Mouse (Mus musculus) c-Kit-positive CD71-positive TER-119-negative erythroid progenitor cells, embryonic 14.5 days (primary cell): ENCODE data around the gene Fgfr2.

Source experiments
- DNase-seq: peaks from one replicate; pipeline ENCODE4 v3.0.0-alpha.2; 2013; ENCODE audit warnings: low read depth

Gene Fgfr2

GRCm38 (mm10) chr7:131812116-131812515, 1311.0 kb downstream of the Fgfr2 start:
- no peak for DNase-seq

GRCm38 (mm10) chr7:131810916-131811315, 1312.2 kb downstream of the Fgfr2 start:
- DNase-seq = no peak

GRCm38 (mm10) chr7:131809584-131810181, 1313.5 kb downstream of the Fgfr2 start:
- DNase-seq = no peak

GRCm38 (mm10) chr7:131807257-131807656, 1315.9 kb downstream of the Fgfr2 start:
- no peak for DNase-seq

- no peak for DNase-seq
Observed at GRCm38 (mm10) chr7:131805525-131806202, 1317.5 kb downstream of the Fgfr2 start.

GRCm38 (mm10) chr7:131800416-131801045, 1322.6 kb downstream of the Fgfr2 start:
- DNase-seq = peak; percentile 2

GRCm38 (mm10) chr7:131797161-131797560, 1326.0 kb downstream of the Fgfr2 start:
- no peak for DNase-seq

GRCm38 (mm10) chr7:131788595-131789206, 1334.4 kb downstream of the Fgfr2 start:
- DNase-seq = no peak

- DNase-seq = no peak
Observed at GRCm38 (mm10) chr7:131785721-131786120, 1337.4 kb downstream of the Fgfr2 start.

- DNase-seq = no peak
Observed at GRCm38 (mm10) chr7:131778271-131778985, 1344.7 kb downstream of the Fgfr2 start.

GRCm38 (mm10) chr7:131777461-131778270, 1345.5 kb downstream of the Fgfr2 start:
- DNase-seq = no peak

- DNase-seq = no peak
Observed at GRCm38 (mm10) chr7:131776191-131776752, 1346.9 kb downstream of the Fgfr2 start.

GRCm38 (mm10) chr7:131757922-131758321, 1365.2 kb downstream of the Fgfr2 start:
- DNase-seq = no peak

GRCm38 (mm10) chr7:131747152-131748010, 1375.8 kb downstream of the Fgfr2 start:
- DNase-seq = no peak

- no peak for DNase-seq
Observed at GRCm38 (mm10) chr7:131746752-131747151, 1376.4 kb downstream of the Fgfr2 start.

- no peak for DNase-seq
Observed at GRCm38 (mm10) chr7:131743193-131743592, 1380.0 kb downstream of the Fgfr2 start.

GRCm38 (mm10) chr7:131722783-131723575, 1400.2 kb downstream of the Fgfr2 start:
- DNase-seq = no peak

- DNase-seq = no peak
Observed at GRCm38 (mm10) chr7:131722316-131722715, 1400.8 kb downstream of the Fgfr2 start.

GRCm38 (mm10) chr7:131718280-131718679, 1404.9 kb downstream of the Fgfr2 start:
- no peak for DNase-seq
